Mouse (Mus musculus) lung, postnatal 0 days (tissue): ENCODE results near the gene Tmem163.

Experiments used
- CTCF ChIP-seq: IDR thresholded peaks from 2 replicates; pipeline ENCODE4 v1.5.1; 2016; ENCODE audit warnings: antibody characterized with exemption, mild to moderate bottlenecking
- EP300 ChIP-seq: IDR thresholded peaks from 2 replicates; pipeline ENCODE4 v1.6.1; 2016; ENCODE audit warnings: antibody characterized with exemption, mild to moderate bottlenecking, control low read depth

DNA sequence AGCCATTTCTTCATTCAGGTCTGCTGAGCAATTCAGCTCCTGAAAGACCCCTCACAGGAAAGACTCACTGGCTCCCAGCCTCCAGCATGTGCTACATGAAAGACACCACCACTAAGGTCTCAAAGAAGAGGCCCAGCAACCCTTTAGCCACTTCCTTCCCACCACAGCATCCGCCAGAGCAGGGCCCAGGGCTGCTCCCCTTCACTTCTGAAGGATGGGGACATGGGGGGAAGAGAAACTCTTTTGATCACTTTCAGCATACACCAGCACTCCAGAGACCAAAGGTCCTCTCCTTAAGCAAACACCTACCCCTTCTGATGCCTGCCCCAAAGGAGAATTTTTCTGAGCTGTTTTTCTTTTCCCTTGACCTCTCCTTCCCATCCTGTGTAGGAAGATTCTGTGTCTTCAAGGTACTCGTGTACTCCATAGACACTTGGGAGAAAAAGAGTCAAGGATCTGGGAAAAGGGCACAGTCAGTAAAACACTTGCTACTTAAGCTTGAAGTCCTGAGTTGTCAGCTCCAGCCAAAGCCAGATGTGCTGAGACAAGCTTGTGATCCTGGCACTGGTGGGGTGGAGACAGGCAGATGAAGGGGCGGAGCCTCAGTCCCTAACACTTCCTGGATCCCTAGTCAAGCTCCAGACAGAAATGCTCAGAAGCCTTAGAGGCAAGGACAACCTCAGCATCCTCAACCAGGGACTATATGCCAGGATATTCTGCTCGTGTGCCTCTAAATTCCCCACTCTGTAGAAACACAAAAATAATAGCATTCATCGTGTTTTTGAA, 53.6 kb downstream of the Tmem163 start:
- no peak for TF ChIP-seq CTCF
- TF ChIP-seq EP300: no peak
